Comparison of ENCODE assay signal across 21 mouse cellular contexts in genomic region chr3:38520426-38520825, GRCm38 (mm10). TPM values are rescaled to one million over a fixed set of nuclear protein-coding genes. Genes with fewer than 3 reads are reported as not detected.
DNase-seq lines count a peak whose midpoint lies in the region; ATAC-seq lines count a peak whose summit lies in the region.
"Had no signal": no experiment of that assay in that cellular context is flagged by ENCODE, and none has a peak within 500 bp of the region (broad histone marks: within the 10 kb centered on the region; RNA-seq: fewer than 3 reads in every experiment).

No protein-coding gene starts in this region.

- H3K9me3 ChIP-seq in midbrain, embryonic 11.5 days (ENCODE audit: control insufficient read depth, low read length): no peaks in the 10 kb centered on the region
- H3K9me3 ChIP-seq in midbrain, embryonic 13.5 days: no peaks in the 10 kb centered on the region
- H3K9me3 ChIP-seq: embryonic facial prominence, embryonic 13.5 days; embryonic facial prominence, embryonic 15.5 days; forebrain, embryonic 10.5 days; forebrain, embryonic 12.5 days had no signal

- H3K4me2 ChIP-seq in midbrain, embryonic 11.5 days: no peak overlapping the region
- no peak overlapping the region for H3K4me2 ChIP-seq in midbrain, embryonic 13.5 days (replicated peaks)
- H3K4me2 ChIP-seq: embryonic facial prominence, embryonic 13.5 days; embryonic facial prominence, embryonic 15.5 days; forebrain, embryonic 12.5 days had no signal

- no peak overlapping the region for H3K27ac ChIP-seq in midbrain, embryonic 11.5 days (ENCODE audit: low read depth, low read length)
- H3K27ac ChIP-seq in midbrain, embryonic 13.5 days: no peak overlapping the region
- H3K27ac ChIP-seq: embryonic facial prominence, embryonic 13.5 days; embryonic facial prominence, embryonic 15.5 days; forebrain, embryonic 10.5 days; forebrain, embryonic 12.5 days had no signal

- H3K4me3 ChIP-seq in midbrain, embryonic 11.5 days (ENCODE audit: low read depth, low read length): no peak overlapping the region
- no peak overlapping the region for H3K4me3 ChIP-seq in midbrain, embryonic 13.5 days (replicated peaks)
- H3K4me3 ChIP-seq: embryonic facial prominence, embryonic 13.5 days; embryonic facial prominence, embryonic 15.5 days; erythroblast, embryonic 14.5 days; forebrain, embryonic 10.5 days; forebrain, embryonic 12.5 days had no signal

- peak; percentile 74 to 79 for DNase-seq in cerebellum, postnatal 10 days
- DNase-seq in cerebellum, adult 9-11 months: no peak
- DNase-seq in heart, adult 11 months: peak; percentile 45
- no peak for DNase-seq in heart, adult 8-10 months (ENCODE audit: low spot score)
- peak; percentile 33 for DNase-seq in midbrain, embryonic 11.5 days (ENCODE audit: low spot score, missing footprints)
- peak; percentile 28 for DNase-seq in 3134 (ENCODE audit: extremely low read depth, insufficient read length, low spot score)
- DNase-seq: adrenal gland, adult 2 months; adrenal gland, postnatal 10 days; adrenal gland, postnatal 25 days; cerebellum, adult 11-12 months; cerebellum, adult 9-10 months; cerebellum, postnatal 36 days; embryo, embryonic 11 days had no signal

- WGBS in midbrain, embryonic 11.5 days: 89% methylated on average over 2 of the region's 2 CpGs
- WGBS in midbrain, embryonic 13.5 days: 84% methylated on average over 2 of the region's 2 CpGs

- no peaks in the 10 kb centered on the region for H3K27me3 ChIP-seq in midbrain, embryonic 11.5 days (ENCODE audit: control insufficient read depth, insufficient read depth, low read length)
- no peaks in the 10 kb centered on the region for H3K27me3 ChIP-seq in midbrain, embryonic 13.5 days
- H3K27me3 ChIP-seq: embryonic facial prominence, embryonic 13.5 days; embryonic facial prominence, embryonic 15.5 days; forebrain, embryonic 12.5 days had no signal

- no peak overlapping the region for H3K9ac ChIP-seq in midbrain, embryonic 11.5 days (ENCODE audit: low read length)
- no peak overlapping the region for H3K9ac ChIP-seq in midbrain, embryonic 13.5 days (replicated peaks)
- H3K9ac ChIP-seq: embryonic facial prominence, embryonic 13.5 days; embryonic facial prominence, embryonic 15.5 days; forebrain, embryonic 12.5 days had no signal

- H3K4me1 ChIP-seq in midbrain, embryonic 11.5 days (ENCODE audit: control insufficient read depth, insufficient read depth, low read length): no peaks in the 10 kb centered on the region
- no peaks in the 10 kb centered on the region for H3K4me1 ChIP-seq in midbrain, embryonic 13.5 days (replicated peaks)
- H3K4me1 ChIP-seq: embryonic facial prominence, embryonic 13.5 days; embryonic facial prominence, embryonic 15.5 days; forebrain, embryonic 10.5 days; forebrain, embryonic 12.5 days had no signal

- no peaks in the 10 kb centered on the region for H3K36me3 ChIP-seq in midbrain, embryonic 11.5 days (ENCODE audit: control insufficient read depth, insufficient read depth, low read length)
- H3K36me3 ChIP-seq in midbrain, embryonic 13.5 days: no peaks in the 10 kb centered on the region
- H3K36me3 ChIP-seq: embryonic facial prominence, embryonic 13.5 days; embryonic facial prominence, embryonic 15.5 days; forebrain, embryonic 10.5 days; forebrain, embryonic 12.5 days had no signal

- ATAC-seq in midbrain, embryonic 11.5 days (ENCODE audit: low FRiP score): no peak
- no peak for ATAC-seq in midbrain, embryonic 13.5 days
- ATAC-seq: forebrain, embryonic 14.5 days; forebrain, embryonic 16.5 days had no signal

RNA-seq across cellular contexts. Expression of gene Ankrd50, which starts 35.8 kb away (rescaled TPM):
- total RNA-seq in heart, adult 8-10 months (2022): 10 to 100 TPM; 28.8 to 54.0 (median 41.4) TPM
- polyA plus RNA-seq in midbrain, embryonic 11.5 days (2014; fragmentation: Nextera tagmentation; extraction: Ambion mirVana): 28.6 and 31.8 TPM in 2 replicates
- polyA plus RNA-seq in midbrain, embryonic 13.5 days (2015; fragmentation: Nextera tagmentation; extraction: Ambion mirVana): 29.3 and 32.3 TPM in 2 replicates

Comparison
In these comparisons a context has a peak if more than half of its experiments do, and no peak if none do; other contexts are left out.
1. DNase-seq: peak in cerebellum, postnatal 10 days (2 of 2), heart, adult 11 months (single experiment), midbrain, embryonic 11.5 days (single experiment) and 3134 (single experiment); none in cerebellum, adult 9-11 months (single experiment) and heart, adult 8-10 months (single experiment).